Mouse (Mus musculus): ENCODE measurements around the gene Tomm20l.

- TF ChIP-seq CTCF (IDR thresholded peaks at IDR 0.05; ENCODE audit: low read depth) (no peak), EP300 (IDR thresholded peaks at IDR 0.05; ENCODE audit: low read depth) (no peak)
Observed at GRCm38 (mm10) chr12:71150167-71150566, 38.9 kb downstream of the Tomm20l start.

Data from liver, embryonic 14.5 days (tissue).